Mouse (Mus musculus) MEL-GATA-1-ER (cell line): ENCODE measurements around the gene Sin3a.

ENCODE experiments used
- DNase-seq: peaks from one replicate; pipeline ENCODE4 v3.0.0-alpha.2; 2012; ENCODE audit warnings: low read depth; ENCODE audit errors: extremely low read depth

Gene Sin3a

DNA sequence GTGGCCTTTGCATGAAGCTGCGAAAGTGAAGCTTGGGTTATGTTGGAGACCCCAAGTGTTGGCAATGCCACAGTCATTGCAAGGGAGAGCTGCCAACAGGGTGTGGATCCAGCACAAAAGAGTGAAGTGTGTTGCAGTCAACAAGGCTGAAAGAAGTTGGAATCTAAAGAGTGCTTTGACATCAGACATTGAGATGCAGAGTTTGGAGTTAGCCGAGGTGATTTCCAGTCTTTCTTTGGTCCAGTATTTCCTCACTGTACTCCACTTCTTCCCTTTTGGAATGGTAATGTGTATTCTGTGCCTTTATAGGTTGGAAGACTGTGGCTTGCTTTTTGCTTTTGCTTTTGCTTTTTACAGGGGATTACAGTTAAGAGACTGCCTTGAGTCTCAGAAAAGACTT, 94.3 kb downstream of the Sin3a start:
- DNase-seq = no peak

DNA sequence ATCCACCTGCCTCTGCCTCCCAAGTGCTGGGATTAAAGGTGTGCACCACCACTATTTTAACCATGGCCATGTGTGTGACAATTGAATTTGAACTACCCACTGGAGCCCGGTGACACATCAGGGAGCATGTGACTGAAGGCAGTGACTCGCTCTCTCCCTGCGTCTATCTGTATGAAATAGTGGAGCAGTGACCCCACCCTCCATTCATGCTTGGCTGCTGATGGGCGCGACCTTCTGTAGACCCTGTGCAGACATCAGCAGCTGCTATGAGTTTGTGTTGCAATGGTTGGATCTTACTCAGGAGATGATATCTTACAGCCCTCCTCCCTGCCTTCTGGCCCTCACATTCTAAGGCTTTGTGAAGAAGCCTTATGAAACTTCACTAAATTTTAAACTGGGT, 96.6 kb downstream of the Sin3a start:
- DNase-seq = no peak
